Mouse (Mus musculus): ENCODE results near the gene Gm28051. TPM values are rescaled to one million over a fixed set of nuclear protein-coding genes. Genes with fewer than 3 reads are reported as not detected.

The Gm28051 gene
- polyA plus RNA-seq, 1 experiment from 2014 or later, result not detected

DNA sequence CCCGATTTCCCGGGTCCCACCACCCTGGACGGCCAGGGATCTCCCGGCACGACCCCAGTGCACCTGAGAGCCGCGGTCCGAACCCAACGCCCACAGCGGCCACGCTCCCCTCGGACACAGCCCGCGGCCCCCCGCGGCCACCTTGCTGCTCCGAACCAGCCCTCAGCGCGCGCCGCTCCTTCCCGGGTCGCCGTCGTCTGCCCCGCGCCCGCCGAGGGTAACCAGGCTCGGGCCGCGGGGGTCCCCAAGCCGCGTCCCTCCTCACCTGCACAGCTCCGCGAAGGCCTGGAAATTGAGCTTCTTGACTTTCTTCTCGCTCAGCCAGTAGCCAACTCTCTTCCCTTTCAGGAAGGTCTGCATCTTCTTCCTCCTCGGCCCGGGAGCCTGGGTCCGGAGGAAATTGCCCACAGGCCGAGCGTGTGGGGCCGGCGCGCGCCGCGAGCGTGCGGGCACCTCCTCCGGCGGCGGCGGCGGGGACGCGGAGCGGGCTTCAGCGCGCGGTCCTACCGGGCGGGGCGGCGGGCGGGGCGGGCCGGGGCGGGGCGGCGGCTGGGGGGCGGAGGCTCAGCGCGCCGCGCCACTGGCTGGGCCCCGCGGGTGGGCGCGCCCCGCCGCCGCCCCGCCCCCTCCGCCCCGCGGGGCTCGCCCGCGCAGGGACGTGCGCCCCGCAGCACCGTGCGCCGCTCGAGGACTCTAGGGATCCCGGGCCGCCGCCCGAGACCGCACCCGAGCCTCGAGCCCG lies 52.9 kb downstream of the Gm28051 start, which contains the start of gene Itpk1:
Gene Itpk1, minus strand, starts transcription at position 474 of the 742 bp plus-strand sequence.
- peaks cover 23% of the 10 kb centered on the region; the same call in 1 of the 2 replicates for H3K27me3 ChIP-seq (replicated peaks)
- H3K9ac ChIP-seq, result peak within 1 kb of the TSS; percentile 92
- no peaks in the 10 kb centered on the region for H3K36me3 ChIP-seq
- peak within 1 kb of the TSS; percentile 87 for H3K4me3 ChIP-seq
- ATAC-seq (ENCODE audit: extremely low read depth, insufficient number of reproducible peaks, low FRiP score, low TSS enrichment), result peak; percentile 88
- H3K4me1 ChIP-seq, result peaks cover 41% of the 10 kb centered on the region
- peak within 1 kb of the TSS; percentile 75 for H3K27ac ChIP-seq (replicated peaks)
- no peaks in the 10 kb centered on the region for H3K9me3 ChIP-seq
- WGBS, result under 1% methylated on average over 60 of the region's 105 CpGs
- H3K4me2 ChIP-seq, result peak within 1 kb of the TSS; percentile 96

DNA sequence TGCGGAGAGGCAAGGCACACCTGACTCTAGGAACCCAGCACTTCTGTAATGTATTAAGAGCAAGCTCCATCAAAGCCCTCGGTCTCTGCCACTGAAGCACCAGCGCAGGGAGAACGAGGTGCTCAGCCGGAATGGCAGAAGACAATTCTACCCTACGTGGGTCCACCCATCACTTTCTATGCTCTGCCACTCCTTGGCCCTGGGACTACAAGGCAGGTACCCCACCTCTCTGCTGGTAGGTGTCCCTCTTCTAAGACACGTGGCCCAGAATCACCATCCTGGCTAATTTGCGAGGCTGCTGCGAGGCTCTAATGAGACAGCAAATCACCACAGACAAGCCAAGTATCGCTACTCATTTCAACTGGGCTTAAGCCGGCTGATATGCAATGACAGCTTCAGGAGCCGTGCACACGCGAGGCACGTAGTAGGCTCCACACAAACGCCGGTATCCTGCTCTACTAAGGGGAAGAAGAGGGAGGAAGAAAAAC lies 53.6 kb downstream of the Gm28051 start:
- no peak for ATAC-seq (ENCODE audit: extremely low read depth, insufficient number of reproducible peaks, low FRiP score, low TSS enrichment)
- Histone ChIP-seq H3K4me3 (peak overlapping the region; percentile 87), H3K36me3 (no peaks in the 10 kb centered on the region), H3K4me2 (peak overlapping the region; percentile 96), H3K27ac (replicated peaks) (no peak overlapping the region), H3K9me3 (no peaks in the 10 kb centered on the region), H3K4me1 (peaks cover 47% of the 10 kb centered on the region), H3K27me3 (replicated peaks) (peaks cover 23% of the 10 kb centered on the region; the same call in 1 of the 2 replicates), H3K9ac (peak overlapping the region; percentile 92)
- WGBS, result 11% methylated on average over 17 of the region's 17 CpGs

DNA sequence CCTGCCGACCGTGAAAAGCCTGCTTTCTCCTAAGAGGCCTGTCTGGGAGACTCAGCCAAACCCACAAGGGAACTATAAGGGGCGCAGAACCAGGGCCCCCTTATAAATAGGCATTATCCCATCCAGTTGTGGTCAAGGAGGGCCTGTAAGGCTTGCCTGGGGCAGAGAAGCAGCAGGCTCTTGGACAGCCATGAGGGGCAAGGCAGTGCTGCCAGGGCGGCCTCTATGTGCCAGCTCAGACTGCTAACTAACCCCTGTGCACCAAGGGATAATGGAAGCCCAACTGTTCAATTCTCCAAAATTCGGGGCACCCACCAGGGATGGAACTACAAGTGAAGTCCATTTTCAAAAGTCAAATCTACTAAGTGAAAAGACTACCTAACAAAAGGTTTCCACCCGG lies 54.1 kb downstream of the Gm28051 start:
- Histone ChIP-seq H3K9ac (peak overlapping the region; percentile 92; the same call in 1 of the 2 replicates), H3K4me3 (peak overlapping the region; percentile 87), H3K36me3 (no peaks in the 10 kb centered on the region), H3K9me3 (no peaks in the 10 kb centered on the region), H3K27me3 (replicated peaks) (peaks cover 23% of the 10 kb centered on the region; the same call in 1 of the 2 replicates), H3K4me1 (peaks cover 52% of the 10 kb centered on the region), H3K27ac (replicated peaks) (no peak overlapping the region), H3K4me2 (peak overlapping the region; percentile 96)
- no peak for ATAC-seq (ENCODE audit: extremely low read depth, insufficient number of reproducible peaks, low FRiP score, low TSS enrichment)
- 58% methylated on average over 6 of the region's 6 CpGs for WGBS

DNA sequence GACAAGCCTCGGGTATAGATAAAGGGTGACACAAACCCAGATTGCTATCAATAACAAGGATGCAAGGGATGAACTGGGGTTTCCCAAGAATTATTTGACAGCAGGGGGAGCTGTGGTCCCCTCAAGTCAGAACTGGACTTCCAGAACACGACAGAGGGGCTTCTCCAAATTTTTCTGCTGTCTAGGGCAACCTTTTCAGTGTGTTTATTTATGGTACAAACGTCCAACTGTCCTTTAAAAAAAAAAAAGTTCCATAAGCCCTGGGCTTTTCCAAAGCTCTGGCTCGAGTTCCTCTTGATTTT lies 54.5 kb downstream of the Gm28051 start:
- WGBS, result 11% methylated on average over 4 of the region's 4 CpGs
- ATAC-seq (ENCODE audit: extremely low read depth, insufficient number of reproducible peaks, low FRiP score, low TSS enrichment), result no peak
- H3K4me2 ChIP-seq, result peak overlapping the region; percentile 96
- peaks cover 22% of the 10 kb centered on the region; the same call in 1 of the 2 replicates for H3K27me3 ChIP-seq (replicated peaks)
- H3K4me3 ChIP-seq, result peak overlapping the region; percentile 87
- no peaks in the 10 kb centered on the region for H3K9me3 ChIP-seq
- no peaks in the 10 kb centered on the region for H3K36me3 ChIP-seq
- peak overlapping the region; percentile 92 for H3K9ac ChIP-seq
- H3K4me1 ChIP-seq, result peaks cover 53% of the 10 kb centered on the region
- no peak overlapping the region for H3K27ac ChIP-seq (replicated peaks)

DNA sequence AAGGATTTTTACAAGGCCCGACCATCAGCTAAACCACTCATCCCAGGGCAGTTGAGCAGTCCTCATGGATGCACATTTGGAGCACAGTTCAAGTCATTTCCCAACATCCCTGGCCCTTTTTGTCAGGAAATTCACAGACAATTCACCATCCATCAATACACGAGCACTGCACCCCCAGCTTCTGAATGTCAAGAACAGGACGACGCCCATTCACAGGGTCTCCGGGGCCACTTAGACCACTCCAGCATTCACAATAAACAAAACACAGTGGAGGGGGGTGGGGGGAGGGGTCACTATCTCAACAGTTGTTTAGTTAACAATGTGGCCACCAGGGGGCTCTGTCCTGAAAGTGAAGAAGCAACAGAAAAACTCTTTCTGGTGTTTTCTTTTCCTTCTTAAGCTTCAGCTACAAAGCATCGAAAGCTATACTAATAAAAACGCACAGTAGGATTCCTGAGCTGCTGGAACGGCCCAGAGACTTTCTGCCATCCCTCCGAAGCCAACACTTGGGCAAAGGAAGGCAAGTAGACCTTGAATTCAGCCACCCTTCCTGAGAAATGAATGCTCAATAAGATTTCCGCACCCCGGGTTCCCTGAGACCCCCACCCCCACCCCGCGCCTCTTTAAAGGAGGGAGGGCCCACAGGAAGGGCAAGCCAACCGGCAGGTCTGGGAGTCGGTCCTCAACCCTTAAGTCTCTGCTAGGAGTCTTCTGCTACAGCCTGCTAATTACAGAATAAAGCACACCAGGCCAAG lies 55.0 kb downstream of the Gm28051 start:
- no peak for ATAC-seq (ENCODE audit: extremely low read depth, insufficient number of reproducible peaks, low FRiP score, low TSS enrichment)
- peaks cover 51% of the 10 kb centered on the region for H3K4me1 ChIP-seq
- H3K27me3 ChIP-seq (replicated peaks), result peaks cover 17% of the 10 kb centered on the region; the same call in 1 of the 2 replicates
- H3K27ac ChIP-seq (replicated peaks), result no peak overlapping the region; the same call in 1 of the 2 replicates
- H3K36me3 ChIP-seq, result no peaks in the 10 kb centered on the region
- peak overlapping the region; percentile 87 for H3K4me3 ChIP-seq
- H3K4me2 ChIP-seq, result peak overlapping the region; percentile 96
- H3K9me3 ChIP-seq, result no peaks in the 10 kb centered on the region
- 7% methylated on average over 15 of the region's 15 CpGs for WGBS
- peak overlapping the region; percentile 92 for H3K9ac ChIP-seq

DNA sequence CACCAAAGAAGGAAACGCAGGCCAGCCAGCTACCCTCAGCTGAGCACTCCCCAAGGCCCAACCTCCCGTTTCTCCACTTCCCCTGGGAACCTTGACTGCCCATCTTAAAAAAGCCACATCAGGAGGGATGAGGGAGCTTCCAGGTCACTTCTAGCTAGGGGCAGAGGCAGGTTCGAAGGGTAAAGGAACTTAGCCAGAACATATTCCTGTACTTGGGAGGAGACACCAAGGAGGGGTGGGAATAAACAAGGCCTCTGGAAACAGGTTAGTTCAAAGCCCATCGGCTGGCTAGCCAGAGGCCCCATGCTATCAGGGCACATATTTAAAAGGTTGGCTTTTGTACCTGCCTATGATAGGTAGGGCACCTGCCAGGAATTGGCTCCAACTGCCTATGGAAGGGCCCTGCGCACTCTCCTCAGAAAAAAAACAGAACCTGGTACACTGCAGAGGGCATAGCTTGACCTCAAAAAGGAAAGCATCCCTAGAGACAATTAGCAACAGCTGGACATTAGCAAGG lies 55.8 kb downstream of the Gm28051 start:
- Histone ChIP-seq H3K9ac (no peak overlapping the region), H3K27me3 (replicated peaks) (peaks cover 10% of the 10 kb centered on the region; the same call in 1 of the 2 replicates), H3K9me3 (no peaks in the 10 kb centered on the region), H3K4me2 (no peak overlapping the region), H3K36me3 (no peaks in the 10 kb centered on the region), H3K4me1 (peaks cover 53% of the 10 kb centered on the region), H3K27ac (replicated peaks) (no peak overlapping the region), H3K4me3 (no peak overlapping the region)
- ATAC-seq (ENCODE audit: extremely low read depth, insufficient number of reproducible peaks, low FRiP score, low TSS enrichment), result no peak
- 84% methylated on average over 5 of the region's 5 CpGs for WGBS

DNA sequence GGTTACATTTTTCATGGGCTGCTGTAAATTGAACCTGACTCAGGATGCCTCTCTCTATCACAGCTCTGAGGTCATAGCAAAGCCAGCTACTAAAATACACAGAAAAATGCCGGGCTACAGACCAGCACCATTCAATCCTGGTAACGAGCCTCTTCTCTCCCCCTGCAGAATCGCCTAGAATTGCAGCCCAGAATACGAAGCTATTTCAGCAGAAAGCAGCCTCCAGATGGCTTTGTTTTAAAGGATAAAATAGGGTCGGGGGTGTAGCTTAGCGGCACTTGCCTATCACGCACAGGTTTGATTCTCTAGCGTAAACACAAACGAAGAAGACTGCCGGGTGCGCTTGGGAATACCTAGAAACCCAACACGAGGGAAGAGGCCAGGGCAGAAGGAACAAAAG lies 57.1 kb downstream of the Gm28051 start:
- no peak overlapping the region for H3K4me3 ChIP-seq
- no peak for ATAC-seq (ENCODE audit: extremely low read depth, insufficient number of reproducible peaks, low FRiP score, low TSS enrichment)
- H3K9me3 ChIP-seq, result no peaks in the 10 kb centered on the region
- H3K27ac ChIP-seq (replicated peaks), result no peak overlapping the region
- H3K4me2 ChIP-seq, result no peak overlapping the region
- peaks cover 57% of the 10 kb centered on the region for H3K4me1 ChIP-seq
- no peaks in the 10 kb centered on the region for H3K36me3 ChIP-seq
- H3K9ac ChIP-seq, result no peak overlapping the region
- peaks cover 5% of the 10 kb centered on the region; the same call in 1 of the 2 replicates for H3K27me3 ChIP-seq (replicated peaks)
- WGBS, result 66% methylated on average over 12 of the region's 12 CpGs

DNA sequence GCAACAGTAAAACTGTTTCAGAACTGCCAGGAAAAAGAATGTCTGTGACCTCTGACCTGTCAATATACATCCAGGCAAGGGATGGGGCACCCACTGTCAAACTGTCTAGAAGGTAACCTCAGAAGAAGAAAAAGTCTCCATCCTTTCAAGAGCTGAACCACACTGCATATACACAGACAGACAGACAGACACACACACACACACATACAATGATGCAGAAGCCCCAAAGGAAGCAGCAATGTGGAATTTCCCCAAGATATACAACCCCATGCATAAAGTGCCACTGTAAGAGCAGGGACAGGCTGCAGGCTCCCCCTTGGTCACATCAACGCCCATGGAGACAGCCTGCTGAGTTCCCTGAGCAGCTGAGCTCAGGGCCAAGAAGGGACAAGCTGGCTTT lies 58.4 kb downstream of the Gm28051 start:
- H3K27me3 ChIP-seq (replicated peaks), result peaks cover 5% of the 10 kb centered on the region; the same call in 1 of the 2 replicates
- H3K4me1 ChIP-seq, result peaks cover 53% of the 10 kb centered on the region
- no peak for ATAC-seq (ENCODE audit: extremely low read depth, insufficient number of reproducible peaks, low FRiP score, low TSS enrichment)

DNA sequence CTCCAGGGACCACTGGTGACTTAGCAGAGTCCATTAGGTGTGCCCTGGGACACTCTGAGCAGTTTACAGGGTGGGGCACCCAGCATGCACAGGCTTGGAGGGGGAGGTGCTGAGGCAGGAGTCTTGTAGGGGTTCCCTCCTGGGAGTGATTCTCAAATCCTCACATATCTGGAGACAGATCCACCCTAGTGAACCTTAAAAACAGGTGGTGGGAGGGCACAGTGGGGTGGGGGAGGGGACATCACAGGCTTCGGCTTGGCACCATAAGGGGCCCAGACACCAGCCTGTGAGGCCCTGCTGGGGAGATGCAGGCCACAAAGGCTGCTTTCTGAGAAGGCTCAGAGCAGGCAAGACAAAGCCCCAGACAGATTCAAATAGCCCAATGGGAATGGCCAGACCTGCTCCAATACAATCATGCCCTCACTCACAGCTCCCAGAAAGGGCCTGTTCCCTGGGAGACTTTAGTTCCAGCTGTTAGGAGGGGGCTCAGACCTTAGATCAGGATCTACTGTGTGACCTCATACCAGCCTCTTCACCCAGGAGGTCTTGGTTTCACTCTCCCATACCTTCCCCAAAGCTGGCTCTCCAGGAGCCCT lies 59.4 kb downstream of the Gm28051 start:
- H3K27me3 ChIP-seq (replicated peaks), result no peaks in the 10 kb centered on the region; the same call in 1 of the 2 replicates
- H3K9me3 ChIP-seq, result no peaks in the 10 kb centered on the region
- ATAC-seq (ENCODE audit: extremely low read depth, insufficient number of reproducible peaks, low FRiP score, low TSS enrichment), result no peak
- no peak overlapping the region for H3K4me2 ChIP-seq
- H3K9ac ChIP-seq, result peak overlapping the region; percentile 21; the same call in 1 of the 2 replicates
- no peak overlapping the region for H3K27ac ChIP-seq (replicated peaks)
- H3K36me3 ChIP-seq, result no peaks in the 10 kb centered on the region
- H3K4me3 ChIP-seq, result no peak overlapping the region
- 50% methylated on average over 1 of the region's 1 CpGs for WGBS
- peaks cover 44% of the 10 kb centered on the region for H3K4me1 ChIP-seq

More for the DNA sequence above, 58.4 kb downstream of the Gm28051 start:
- Histone ChIP-seq H3K4me3 (no peak overlapping the region), H3K27ac (replicated peaks) (no peak overlapping the region), H3K36me3 (no peaks in the 10 kb centered on the region), H3K9me3 (no peaks in the 10 kb centered on the region), H3K9ac (0 out of 2 replicates have a peak overlapping the region, but pooled peaks have one; percentile 5), H3K4me2 (no peak overlapping the region)
- WGBS, result 33% methylated on average over 1 of the region's 1 CpGs

DNA sequence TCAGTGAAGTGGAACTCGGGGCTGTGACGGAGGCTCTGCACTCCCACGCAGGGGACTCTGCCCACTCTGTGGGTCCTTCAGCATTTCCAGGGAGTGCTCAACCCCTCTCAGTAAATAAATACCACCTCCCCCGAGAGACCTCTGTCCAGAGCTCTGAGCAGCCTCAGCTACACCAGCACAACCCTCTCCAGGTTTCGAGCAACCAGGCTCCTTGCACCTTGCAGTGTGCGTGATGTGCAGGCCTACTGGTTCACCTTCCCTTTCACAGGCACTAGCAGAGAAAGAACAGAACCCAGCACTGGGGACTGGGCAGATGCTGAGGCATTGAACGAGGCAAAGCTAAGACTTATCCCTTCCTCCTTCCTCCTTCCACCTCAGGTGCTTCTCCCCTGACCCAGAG lies 60.2 kb downstream of the Gm28051 start:
- H3K9me3 ChIP-seq, result no peaks in the 10 kb centered on the region
- H3K27ac ChIP-seq (replicated peaks), result no peak overlapping the region
- peaks cover 36% of the 10 kb centered on the region for H3K4me1 ChIP-seq
- WGBS, result 75% methylated on average over 7 of the region's 7 CpGs
- H3K9ac ChIP-seq, result no peak overlapping the region
- no peak overlapping the region for H3K4me3 ChIP-seq
- no peak overlapping the region for H3K4me2 ChIP-seq
- no peak for ATAC-seq (ENCODE audit: extremely low read depth, insufficient number of reproducible peaks, low FRiP score, low TSS enrichment)
- no peaks in the 10 kb centered on the region for H3K27me3 ChIP-seq (replicated peaks)
- H3K36me3 ChIP-seq, result no peaks in the 10 kb centered on the region
